Mouse (Mus musculus) lung, adult 2 months (tissue): ENCODE data around the gene Cdca7.

Source experiments
- CTCF ChIP-seq: fragments of 200-500 bp; IDR thresholded peaks from 2 replicates; pipeline ENCODE4 v1.5.1; 2011; ENCODE audit warnings: mild to moderate bottlenecking, low read length, control low read depth; ENCODE audit not compliant: insufficient read depth
- POLR2A ChIP-seq: fragments of 200-500 bp; IDR thresholded peaks from 2 replicates; pipeline ENCODE4 v1.6.1; 2011; ENCODE audit warnings: low read depth, mild to moderate bottlenecking, control low read depth, low read length, borderline replicate concordance; ENCODE audit errors: extremely low read depth

- TF ChIP-seq CTCF (no peak), POLR2A (no peak)
Observed at GRCm38 (mm10) chr2:72475797-72476485, at the start of gene Cdca7.
